Mouse (Mus musculus) lung, adult 10 weeks (tissue): ENCODE data around the gene Vmn2r29. TPM values are rescaled to one million over a fixed set of nuclear protein-coding genes. Genes with fewer than 3 reads are reported as not detected.

ENCODE experiments used
- polyA plus RNA-seq: library from polyadenylated mRNA; stranded (reverse); fragments of 350-450 nt; fragmentation: Illumina TruSeq; extraction: RNeasy Lipid Tissue Mini Kit (QIAGEN cat#74804); gene quantifications from one replicate; pipeline ENCODE4 v1.2.3, GENCODE M21; 2014; ENCODE audit warnings: low read depth, low replicate concordance; ENCODE audit not compliant: insufficient read depth

Gene Vmn2r29
- polyA plus RNA-seq, result 0.37 TPM

GRCm38 (mm10) chr7:7247228-7247627 is at the start of gene Vmn2r29:
Vmn2r29 (minus strand) TSS chr7:7247328.

GRCm38 (mm10) chr7:7277966-7278567 is 30.9 kb upstream of the Vmn2r29 start, which contains the start of gene Gm45844:
Gm45844 (minus strand) TSS chr7:7278289.

GRCm38 (mm10) chr7:7209313-7210151 is 37.6 kb downstream of the Vmn2r29 start, which contains the start of gene Zfp772:
Zfp772 (minus strand) TSS chr7:7209998.

Other genes with a start within 250 kb of the Vmn2r29 start
- gene Zfp954, start 125.8 kb downstream of the Vmn2r29 start, polyA plus RNA-seq, result 10.7 TPM
- 0.65 TPM for gene Zfp773, start 110.6 kb downstream of the Vmn2r29 start, polyA plus RNA-seq
- gene Zfp418, start 76.0 kb downstream of the Vmn2r29 start, polyA plus RNA-seq, result 1.4 TPM
- 3.9 TPM for gene Zfp772, start 37.3 kb downstream of the Vmn2r29 start, polyA plus RNA-seq
- 3.3 TPM for gene Gm45844, start 31.0 kb upstream of the Vmn2r29 start, polyA plus RNA-seq
- 20.3 TPM for gene Clcn4, start 53.5 kb upstream of the Vmn2r29 start, polyA plus RNA-seq
- not detected for gene Vmn2r30, start 90.3 kb upstream of the Vmn2r29 start, polyA plus RNA-seq
- not detected for gene Gm45783, start 127.2 kb upstream of the Vmn2r29 start, polyA plus RNA-seq
- not detected for gene Vmn2r31, start 152.4 kb upstream of the Vmn2r29 start, polyA plus RNA-seq
- gene Vmn2r32, start 232.7 kb upstream of the Vmn2r29 start, polyA plus RNA-seq, result not detected